Mouse (Mus musculus): Measurements from ENCODE around the gene Dync1li2. TPM values are rescaled to one million over a fixed set of nuclear protein-coding genes. Genes with fewer than 3 reads are reported as not detected.

Dync1li2 gene
- polyA plus RNA-seq, 1 experiment from 2014 or later: 56.6 TPM

GRCm38 (mm10) chr8:104441613-104442012 is 1.2 kb downstream of the Dync1li2 start:
- no peak for ATAC-seq (ENCODE audit: low FRiP score, low TSS enrichment)
- Histone ChIP-seq H3K4me3 (ENCODE audit: low read length) (peak overlapping the region; percentile 94), H3K9ac (ENCODE audit: low read depth, low read length) (peak overlapping the region; percentile 93), H3K36me3 (ENCODE audit: control insufficient read depth, insufficient read depth, low read length) (peaks cover 39% of the 10 kb centered on the region), H3K27me3 (ENCODE audit: control insufficient read depth, insufficient read depth, low read length) (no peaks in the 10 kb centered on the region), H3K9me3 (ENCODE audit: control insufficient read depth, low read length) (no peaks in the 10 kb centered on the region), H3K27ac (ENCODE audit: low read depth, low read length) (no peak overlapping the region), H3K4me1 (ENCODE audit: control insufficient read depth, insufficient read depth, low read length) (peaks cover 9% of the 10 kb centered on the region), H3K4me2 (replicated peaks; ENCODE audit: low read depth, low read length) (peak overlapping the region; percentile 85)
- 69% methylated on average over 7 of the region's 7 CpGs for WGBS

- no peaks in the 10 kb centered on the region for H3K27me3 ChIP-seq (ENCODE audit: control insufficient read depth, insufficient read depth, low read length)
- no peaks in the 10 kb centered on the region for H3K9me3 ChIP-seq (ENCODE audit: control insufficient read depth, low read length)
- H3K4me1 ChIP-seq (ENCODE audit: control insufficient read depth, insufficient read depth, low read length): peaks cover 9% of the 10 kb centered on the region
- H3K36me3 ChIP-seq (ENCODE audit: control insufficient read depth, insufficient read depth, low read length): peaks cover 60% of the 10 kb centered on the region
- no peak overlapping the region for H3K27ac ChIP-seq (ENCODE audit: low read depth, low read length)
- no peak overlapping the region for H3K4me3 ChIP-seq (ENCODE audit: low read length)
- no peak overlapping the region for H3K4me2 ChIP-seq (replicated peaks; ENCODE audit: low read depth, low read length)
- ATAC-seq (ENCODE audit: low FRiP score, low TSS enrichment): no peak
- WGBS: 93% methylated on average over 8 of the region's 8 CpGs
- H3K9ac ChIP-seq (ENCODE audit: low read depth, low read length): no peak overlapping the region
Observed at GRCm38 (mm10) chr8:104439461-104439860, 3.4 kb downstream of the Dync1li2 start.

- H3K9me3 ChIP-seq (ENCODE audit: control insufficient read depth, low read length): no peaks in the 10 kb centered on the region
- H3K9ac ChIP-seq (ENCODE audit: low read depth, low read length): no peak overlapping the region
- ATAC-seq (ENCODE audit: low FRiP score, low TSS enrichment): no peak
- peaks cover 9% of the 10 kb centered on the region for H3K4me1 ChIP-seq (ENCODE audit: control insufficient read depth, insufficient read depth, low read length)
- H3K4me2 ChIP-seq (replicated peaks; ENCODE audit: low read depth, low read length): no peak overlapping the region
- H3K4me3 ChIP-seq (ENCODE audit: low read length): no peak overlapping the region
- no peaks in the 10 kb centered on the region for H3K27me3 ChIP-seq (ENCODE audit: control insufficient read depth, insufficient read depth, low read length)
- peaks cover 78% of the 10 kb centered on the region for H3K36me3 ChIP-seq (ENCODE audit: control insufficient read depth, insufficient read depth, low read length)
- WGBS: 94% methylated on average over 13 of the region's 13 CpGs
- H3K27ac ChIP-seq (ENCODE audit: low read depth, low read length): no peak overlapping the region
Observed at GRCm38 (mm10) chr8:104437494-104438135, 5.2 kb downstream of the Dync1li2 start.

GRCm38 (mm10) chr8:104436591-104436990 is 6.3 kb downstream of the Dync1li2 start:
- Histone ChIP-seq H3K27me3 (ENCODE audit: control insufficient read depth, insufficient read depth, low read length) (no peaks in the 10 kb centered on the region), H3K36me3 (ENCODE audit: control insufficient read depth, insufficient read depth, low read length) (peaks cover 87% of the 10 kb centered on the region), H3K9ac (ENCODE audit: low read depth, low read length) (no peak overlapping the region), H3K27ac (ENCODE audit: low read depth, low read length) (peak overlapping the region; percentile 24; the same call in 1 of the 2 replicates), H3K9me3 (ENCODE audit: control insufficient read depth, low read length) (no peaks in the 10 kb centered on the region; the same call in 1 of the 2 replicates), H3K4me2 (replicated peaks; ENCODE audit: low read depth, low read length) (no peak overlapping the region), H3K4me1 (ENCODE audit: control insufficient read depth, insufficient read depth, low read length) (peaks cover 5% of the 10 kb centered on the region), H3K4me3 (ENCODE audit: low read length) (no peak overlapping the region)
- ATAC-seq (ENCODE audit: low FRiP score, low TSS enrichment): no peak
- 94% methylated on average over 4 of the region's 4 CpGs for WGBS

GRCm38 (mm10) chr8:104436038-104436437 is 6.8 kb downstream of the Dync1li2 start:
- H3K27ac ChIP-seq (ENCODE audit: low read depth, low read length): peak overlapping the region; percentile 24; the same call in 1 of the 2 replicates
- ATAC-seq (ENCODE audit: low FRiP score, low TSS enrichment): peak; percentile 79
- H3K4me1 ChIP-seq (ENCODE audit: control insufficient read depth, insufficient read depth, low read length): no peaks in the 10 kb centered on the region
- no peaks in the 10 kb centered on the region; the same call in 1 of the 2 replicates for H3K9me3 ChIP-seq (ENCODE audit: control insufficient read depth, low read length)
- WGBS: 68% methylated on average over 12 of the region's 12 CpGs
- no peak overlapping the region for H3K9ac ChIP-seq (ENCODE audit: low read depth, low read length)
- H3K36me3 ChIP-seq (ENCODE audit: control insufficient read depth, insufficient read depth, low read length): peaks cover 93% of the 10 kb centered on the region
- no peak overlapping the region for H3K4me3 ChIP-seq (ENCODE audit: low read length)
- no peak overlapping the region for H3K4me2 ChIP-seq (replicated peaks; ENCODE audit: low read depth, low read length)
- no peaks in the 10 kb centered on the region for H3K27me3 ChIP-seq (ENCODE audit: control insufficient read depth, insufficient read depth, low read length)

- ATAC-seq (ENCODE audit: low FRiP score, low TSS enrichment): 0 out of 2 replicates have a peak, but pooled peaks have one; percentile 29
- WGBS: 91% methylated on average over 18 of the region's 18 CpGs
- Histone ChIP-seq H3K27ac (ENCODE audit: low read depth, low read length) (no peak overlapping the region), H3K4me1 (ENCODE audit: control insufficient read depth, insufficient read depth, low read length) (no peaks in the 10 kb centered on the region), H3K9ac (ENCODE audit: low read depth, low read length) (no peak overlapping the region), H3K27me3 (ENCODE audit: control insufficient read depth, insufficient read depth, low read length) (no peaks in the 10 kb centered on the region), H3K4me3 (ENCODE audit: low read length) (no peak overlapping the region), H3K36me3 (ENCODE audit: control insufficient read depth, insufficient read depth, low read length) (peaks cover 96% of the 10 kb centered on the region), H3K4me2 (replicated peaks; ENCODE audit: low read depth, low read length) (no peak overlapping the region), H3K9me3 (ENCODE audit: control insufficient read depth, low read length) (no peaks in the 10 kb centered on the region; the same call in 1 of the 2 replicates)
Observed at GRCm38 (mm10) chr8:104434826-104435354, 8.0 kb downstream of the Dync1li2 start.

- Histone ChIP-seq H3K4me3 (ENCODE audit: low read length) (no peak overlapping the region), H3K4me2 (replicated peaks; ENCODE audit: low read depth, low read length) (no peak overlapping the region), H3K27me3 (ENCODE audit: control insufficient read depth, insufficient read depth, low read length) (no peaks in the 10 kb centered on the region), H3K9me3 (ENCODE audit: control insufficient read depth, low read length) (no peaks in the 10 kb centered on the region; the same call in 1 of the 2 replicates), H3K9ac (ENCODE audit: low read depth, low read length) (no peak overlapping the region), H3K27ac (ENCODE audit: low read depth, low read length) (no peak overlapping the region), H3K4me1 (ENCODE audit: control insufficient read depth, insufficient read depth, low read length) (no peaks in the 10 kb centered on the region), H3K36me3 (ENCODE audit: control insufficient read depth, insufficient read depth, low read length) (peaks cover 96% of the 10 kb centered on the region)
- no peak for ATAC-seq (ENCODE audit: low FRiP score, low TSS enrichment)
- 86% methylated on average over 4 of the region's 4 CpGs for WGBS
Observed at GRCm38 (mm10) chr8:104434275-104434674, 8.6 kb downstream of the Dync1li2 start.

GRCm38 (mm10) chr8:104433191-104433842 is 9.5 kb downstream of the Dync1li2 start:
- H3K4me3 ChIP-seq (ENCODE audit: low read length): no peak overlapping the region
- H3K27ac ChIP-seq (ENCODE audit: low read depth, low read length): no peak overlapping the region
- 94% methylated on average over 5 of the region's 5 CpGs for WGBS
- no peak for ATAC-seq (ENCODE audit: low FRiP score, low TSS enrichment)
- peaks cover 95% of the 10 kb centered on the region for H3K36me3 ChIP-seq (ENCODE audit: control insufficient read depth, insufficient read depth, low read length)
- no peak overlapping the region for H3K9ac ChIP-seq (ENCODE audit: low read depth, low read length)
- no peaks in the 10 kb centered on the region; the same call in 1 of the 2 replicates for H3K9me3 ChIP-seq (ENCODE audit: control insufficient read depth, low read length)
- H3K4me2 ChIP-seq (replicated peaks; ENCODE audit: low read depth, low read length): no peak overlapping the region
- H3K27me3 ChIP-seq (ENCODE audit: control insufficient read depth, insufficient read depth, low read length): no peaks in the 10 kb centered on the region
- H3K4me1 ChIP-seq (ENCODE audit: control insufficient read depth, insufficient read depth, low read length): no peaks in the 10 kb centered on the region

- Histone ChIP-seq H3K4me2 (replicated peaks; ENCODE audit: low read depth, low read length) (no peak overlapping the region), H3K9me3 (ENCODE audit: control insufficient read depth, low read length) (no peaks in the 10 kb centered on the region; the same call in 1 of the 2 replicates), H3K4me1 (ENCODE audit: control insufficient read depth, insufficient read depth, low read length) (no peaks in the 10 kb centered on the region), H3K27ac (ENCODE audit: low read depth, low read length) (no peak overlapping the region), H3K9ac (ENCODE audit: low read depth, low read length) (no peak overlapping the region), H3K4me3 (ENCODE audit: low read length) (no peak overlapping the region), H3K36me3 (ENCODE audit: control insufficient read depth, insufficient read depth, low read length) (peaks cover 97% of the 10 kb centered on the region), H3K27me3 (ENCODE audit: control insufficient read depth, insufficient read depth, low read length) (no peaks in the 10 kb centered on the region)
- WGBS: 98% methylated on average over 6 of the region's 6 CpGs
- ATAC-seq (ENCODE audit: low FRiP score, low TSS enrichment): no peak
Observed at GRCm38 (mm10) chr8:104432656-104433055, 10.2 kb downstream of the Dync1li2 start.
